Mouse (Mus musculus): ENCODE results near the gene Gabrb3.

- no peak for TF ChIP-seq POLR2A (IDR thresholded peaks at IDR 0.05; ENCODE audit: borderline replicate concordance, insufficient read depth, low read length)
- no peak for TF ChIP-seq CTCF (IDR thresholded peaks at IDR 0.05; ENCODE audit: borderline replicate concordance, insufficient read depth, low read depth, low read length)
These were observed 448.5 kb downstream of the Gabrb3 start for GRCm38 (mm10) chr7:57867951-57868350.
